Mouse (Mus musculus) layer of hippocampus, adult 6 months (tissue): ENCODE data around the gene Lrfn4. TPM values are rescaled to one million over a fixed set of nuclear protein-coding genes. Genes with fewer than 3 reads are reported as not detected.

Experiments used
- long read RNA-seq, 2 experiments: library from polyadenylated mRNA; unstranded; transcript quantifications; one replicate each; pipeline ENCODE4 v2.0.0; 2019 to 2020
- microRNA-seq: library from miRNA; unstranded; fragments of <30 nt; microRNA quantifications from one replicate; pipeline ENCODE4 v1.2.0, GENCODE M21; 2020
- polyA plus RNA-seq: library from polyadenylated mRNA; unstranded; fragments of <200 nt; fragmentation: Nextera tagmentation; gene quantifications from 2 replicates; pipeline ENCODE4 v1.2.3, GENCODE M21; 2021

Gene Lrfn4
- polyA plus RNA-seq, result 1.8 and 2.0 TPM in 2 replicates
- long read RNA-seq, experiment 1, partial matches to known transcripts, result 0 of 3 reads
- long read RNA-seq, experiment 1, other reads (novel, unspliced or antisense), result 3 of 3 reads
- long read RNA-seq, experiment 2, transcript Lrfn4-201 (2 exons, 3,194 nt), result major isoform, 5 of 5 reads
- long read RNA-seq, experiment 2, partial matches to known transcripts, result 0 of 5 reads
- long read RNA-seq, experiment 2, other reads (novel, unspliced or antisense), result 0 of 5 reads

GRCm38 (mm10) chr19:4615151-4616093 lies at the start of gene Lrfn4:
Gene Lrfn4 (minus strand): TSS chr19:4615667.

GRCm38 (mm10) chr19:4625179-4625828 lies 9.8 kb upstream of the Lrfn4 start, which contains the start of gene Rce1:
Gene Rce1 (minus strand): TSS chr19:4625641.

Small RNA genes lying within 50 kb of the gene (microRNA-seq; reads per million reads assigned to microRNA genes)
- gene Mir6986, result 7.7 reads per million, percentile 27 among the genes with 10 or more reads in this experiment

Other genes starting within 250 kb of the Lrfn4 start
- gene Kdm2a, start 217.4 kb downstream of the Lrfn4 start, polyA plus RNA-seq, result 13.0 and 15.2 TPM in 2 replicates
- gene Rhod, start 176.2 kb downstream of the Lrfn4 start, polyA plus RNA-seq, result 0.80 and 2.6 TPM in 2 replicates
- gene Syt12, start 138.2 kb downstream of the Lrfn4 start, polyA plus RNA-seq, result 15.0 and 15.7 TPM in 2 replicates
- not detected in 2 replicates for gene 2010003K11Rik, start 117.1 kb downstream of the Lrfn4 start, polyA plus RNA-seq
- gene Pcx, start 105.2 kb downstream of the Lrfn4 start, polyA plus RNA-seq, result 21.2 TPM in 2 replicates
- gene Rce1, start 10.0 kb upstream of the Lrfn4 start, polyA plus RNA-seq, result 38.5 and 45.4 TPM in 2 replicates
- gene Gm960, start 83.0 kb upstream of the Lrfn4 start, polyA plus RNA-seq, result 2.7 and 3.9 TPM in 2 replicates
- gene Sptbn2, start 95.5 kb upstream of the Lrfn4 start, polyA plus RNA-seq, result 53.6 and 65.0 TPM in 2 replicates
- 25.3 and 27.5 TPM in 2 replicates for gene Rbm4b, start 140.8 kb upstream of the Lrfn4 start, polyA plus RNA-seq
- gene Rbm4, start 178.2 kb upstream of the Lrfn4 start, polyA plus RNA-seq, result 25.9 and 31.1 TPM in 2 replicates
- 6.4 and 9.5 TPM in 2 replicates for gene Gm21992, start 195.9 kb upstream of the Lrfn4 start, polyA plus RNA-seq
- 8.9 and 10.8 TPM in 2 replicates for gene Rbm14, start 196.0 kb upstream of the Lrfn4 start, polyA plus RNA-seq
- 41.3 and 45.9 TPM in 2 replicates for gene Ccs, start 223.7 kb upstream of the Lrfn4 start, polyA plus RNA-seq
- 1.6 and 1.7 TPM in 2 replicates for gene Ccdc87, start 223.7 kb upstream of the Lrfn4 start, polyA plus RNA-seq
- 112 TPM in 2 replicates for gene Ctsf, start 239.5 kb upstream of the Lrfn4 start, polyA plus RNA-seq